ENCODE assay signal across 11 mouse cellular contexts in the genomic region with DNA sequence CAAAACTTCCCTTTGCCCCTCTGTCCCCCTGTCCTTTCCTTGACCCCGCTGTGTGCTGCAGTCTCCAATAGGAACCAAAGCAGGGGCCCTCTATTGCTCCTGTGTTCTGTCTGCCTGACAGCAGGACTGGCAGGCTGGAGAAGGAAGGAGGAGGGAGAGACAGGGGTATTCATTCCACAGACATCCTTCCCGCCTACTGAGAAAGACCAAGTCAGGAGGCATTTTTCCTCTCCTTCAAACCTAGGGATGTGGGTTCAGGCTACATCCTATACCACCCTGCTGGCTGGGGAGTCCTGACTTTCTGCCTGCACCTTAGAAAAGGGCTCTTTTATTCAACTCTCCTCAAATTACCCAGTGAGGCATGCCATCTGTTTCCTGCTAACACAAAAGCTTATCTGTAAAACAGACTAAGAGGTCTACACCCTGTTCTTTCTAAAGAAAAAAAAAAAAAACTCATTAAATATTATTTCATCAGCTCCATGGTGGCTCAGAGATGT.
DNase-seq lines count a peak whose midpoint lies in the region; ATAC-seq and TF ChIP-seq lines count a peak whose summit lies in the region.
"Had no signal": no experiment of that assay in that cellular context is flagged by ENCODE, and none has a peak within 500 bp of the region (broad histone marks: within the 10 kb centered on the region; RNA-seq: fewer than 3 reads in every experiment).

No protein-coding gene starts in this region.

- no peaks in the 10 kb centered on the region for H3K4me1 ChIP-seq in kidney, postnatal 0 days (replicated peaks; ENCODE audit: insufficient read depth, low read length)
- H3K4me1 ChIP-seq in kidney, adult 2 months (ENCODE audit: control insufficient read depth, insufficient read depth, low read length) = no peaks in the 10 kb centered on the region
- H3K4me1 ChIP-seq in hindbrain, embryonic 13.5 days (replicated peaks) = peaks cover 11% of the 10 kb centered on the region
- H3K4me1 ChIP-seq in neural tube, embryonic 15.5 days = no peaks in the 10 kb centered on the region

- WGBS in kidney, postnatal 0 days = 20% methylated on average over 2 of the region's 2 CpGs
- WGBS in kidney, adult 2 months = 48% methylated on average over 2 of the region's 2 CpGs
- 12% methylated on average over 2 of the region's 2 CpGs for whole genome bisulfite sequencing in hindbrain, embryonic 13.5 days
- WGBS in neural tube, embryonic 15.5 days = 6% methylated on average over 2 of the region's 2 CpGs

- no peak overlapping the region; the same call in 1 of the 2 replicates for H3K4me2 ChIP-seq in kidney, postnatal 0 days (ENCODE audit: low read length)
- H3K4me2 ChIP-seq in hindbrain, embryonic 13.5 days = no peak overlapping the region
- H3K4me2 ChIP-seq in neural tube, embryonic 15.5 days = no peak overlapping the region

- H3K27ac ChIP-seq in kidney, postnatal 0 days = no peak overlapping the region
- H3K27ac ChIP-seq in kidney, adult 2 months (ENCODE audit: insufficient read depth, low read depth, low read length) = no peak overlapping the region
- no peak overlapping the region for H3K27ac ChIP-seq in hindbrain, embryonic 13.5 days
- H3K27ac ChIP-seq in neural tube, embryonic 15.5 days (replicated peaks) = no peak overlapping the region

- no peaks in the 10 kb centered on the region for H3K9me3 ChIP-seq in kidney, postnatal 0 days (replicated peaks; ENCODE audit: low read length)
- no peaks in the 10 kb centered on the region for H3K9me3 ChIP-seq in hindbrain, embryonic 13.5 days
- no peaks in the 10 kb centered on the region for H3K9me3 ChIP-seq in neural tube, embryonic 15.5 days (replicated peaks)

- intact Hi-C loops in left cerebral cortex, postnatal 14 days (cut with DNase I) = no loop called here

- ATAC-seq in kidney, postnatal 0 days (replicated peaks; ENCODE audit: low FRiP score, low read depth) = no peak
- 0 out of 2 replicates have a peak, but pooled peaks have one; percentile 43 for ATAC-seq in hindbrain, embryonic 13.5 days (ENCODE audit: low FRiP score)
- 0 out of 2 replicates have a peak, but pooled peaks have one; percentile 47 for ATAC-seq in neural tube, embryonic 15.5 days (ENCODE audit: low FRiP score)

- no peak for TF ChIP-seq POLR2A in kidney, adult 2 months (IDR thresholded peaks at IDR 0.05; ENCODE audit: low read depth, low read length)

- no peaks in the 10 kb centered on the region for H3K36me3 ChIP-seq in kidney, postnatal 0 days (ENCODE audit: insufficient read depth, low read length)
- H3K36me3 ChIP-seq in kidney, adult 2 months (ENCODE audit: control insufficient read depth, insufficient read depth, low read length) = no peaks in the 10 kb centered on the region
- H3K36me3 ChIP-seq in hindbrain, embryonic 13.5 days = no peaks in the 10 kb centered on the region
- no peaks in the 10 kb centered on the region for H3K36me3 ChIP-seq in neural tube, embryonic 15.5 days

- H3K27me3 ChIP-seq in kidney, postnatal 0 days (ENCODE audit: insufficient read depth, low read length) = no peaks in the 10 kb centered on the region
- no peaks in the 10 kb centered on the region for H3K27me3 ChIP-seq in kidney, adult 2 months (replicated peaks; ENCODE audit: control insufficient read depth, insufficient read depth, low read length)
- no peaks in the 10 kb centered on the region for H3K27me3 ChIP-seq in hindbrain, embryonic 13.5 days
- H3K27me3 ChIP-seq in neural tube, embryonic 15.5 days (replicated peaks) = no peaks in the 10 kb centered on the region

- no peak for TF ChIP-seq CTCF in kidney, postnatal 0 days (IDR thresholded peaks at IDR 0.05; ENCODE audit: low read depth)
- TF ChIP-seq CTCF in kidney, adult 2 months (conservative IDR thresholded peaks at IDR 0.05; ENCODE audit: insufficient read depth, insufficient read length, low read depth, low read length) = no peak

- H3K9ac ChIP-seq in kidney, postnatal 0 days (ENCODE audit: low read depth, low read length) = no peak overlapping the region
- no peak overlapping the region for H3K9ac ChIP-seq in hindbrain, embryonic 13.5 days
- no peak overlapping the region for H3K9ac ChIP-seq in neural tube, embryonic 15.5 days (replicated peaks)

- H3K4me3 ChIP-seq in kidney, postnatal 0 days (replicated peaks; ENCODE audit: low read depth, low read length) = no peak overlapping the region
- no peak overlapping the region for H3K4me3 ChIP-seq in kidney, adult 2 months (ENCODE audit: insufficient read depth, low read depth, low read length)
- H3K4me3 ChIP-seq in hindbrain, embryonic 13.5 days = no peak overlapping the region
- no peak overlapping the region for H3K4me3 ChIP-seq in neural tube, embryonic 15.5 days (replicated peaks)

- peak; percentile 22 for DNase-seq in kidney, postnatal 0 days (ENCODE audit: low spot score)
- no peak for DNase-seq in kidney, adult 2 months
- peak; percentile 77 for DNase-seq in embryo, embryonic 9.5 days (ENCODE audit: extremely low spot score)
- no peak for DNase-seq in natural killer cell, adult 2 months (ENCODE audit: low spot score in 2 of 2)
- no peak for DNase-seq in left cerebral cortex, postnatal 14 days (ENCODE audit: low spot score in 2 of 2)
- DNase-seq: adrenal gland, postnatal 14 days; cerebellum, adult 9-11 months; kidney, postnatal 10 days; thymus, postnatal 14 days had no signal

Comparison
In these comparisons a context has a peak if more than half of its experiments do, and no peak if none do; other contexts are left out.
1. DNase-seq: peak in kidney, postnatal 0 days (single experiment) and embryo, embryonic 9.5 days (single experiment); none in kidney, adult 2 months (single experiment), natural killer cell, adult 2 months (0 of 2) and left cerebral cortex, postnatal 14 days (0 of 2).